Mouse (Mus musculus): ENCODE measurements at regions not wholly inside any gene's neighbourhood (a gene's known extent, or its start where the extent isn't known, plus 50 kb on each side); places are given as distances from the start of the nearest gene placed in this dataset.

GRCm38 (mm10) chr6:84327306-84328029, 266.2 kb downstream of the Cyp26b1 start:
- no peak overlapping the region for H3K9ac ChIP-seq (ENCODE audit: control insufficient read depth, low read depth, low read length, poor library complexity, severe bottlenecking)
- H3K79me2 ChIP-seq (ENCODE audit: control insufficient read depth, insufficient read depth, low read length, poor library complexity) = no peaks in the 10 kb centered on the region
- H3K36me3 ChIP-seq (ENCODE audit: control insufficient read depth in 1 of 2, insufficient read depth in 2 of 2, low read length in 2 of 2) = no peaks in the 10 kb centered on the region
- no peaks in the 10 kb centered on the region for H3K27me3 ChIP-seq (ENCODE audit: control insufficient read depth in 1 of 2, insufficient read depth in 2 of 2, low read length in 2 of 2)
- TF ChIP-seq KAT2A (conservative IDR thresholded peaks at IDR 0.05; ENCODE audit: low read depth, low read length) (no peak), MAZ (IDR thresholded peaks at IDR 0.05; ENCODE audit: low read depth, low read length) (no peak), CTCF (IDR thresholded peaks at IDR 0.05 in 2 of 3, conservative IDR thresholded peaks at IDR 0.05 in 1 of 3; ENCODE audit: control insufficient read depth in 1 of 3, insufficient read depth in 1 of 3, low read depth in 2 of 3, low read length in 3 of 3, poor library complexity in 1 of 3, severe bottlenecking in 1 of 3) (no peak), CHD2 (IDR thresholded peaks at IDR 0.05; ENCODE audit: low read length) (no peak), MXI1 (IDR thresholded peaks at IDR 0.05; ENCODE audit: low read depth, low read length) (no peak), SIN3A (IDR thresholded peaks at IDR 0.05; ENCODE audit: low read length) (no peak), TBP (IDR thresholded peaks at IDR 0.05; ENCODE audit: low read depth, low read length) (no peak), JUND (IDR thresholded peaks at IDR 0.05; ENCODE audit: low read depth, low read length) (no peak), UBTF (IDR thresholded peaks at IDR 0.05; ENCODE audit: borderline replicate concordance, insufficient read depth, low read depth, low read length) (no peak), ETS1 (IDR thresholded peaks at IDR 0.05; ENCODE audit: low read depth, low read length) (no peak), BHLHE40 (IDR thresholded peaks at IDR 0.05; ENCODE audit: borderline replicate concordance, low read depth, low read length) (no peak), POLR2AphosphoS5 (IDR thresholded peaks at IDR 0.05; ENCODE audit: borderline replicate concordance, low read depth, low read length) (no peak), EP300 (IDR thresholded peaks at IDR 0.05; ENCODE audit: low read depth in 1 of 2, low read length in 2 of 2) (no peak), NRF1 (IDR thresholded peaks at IDR 0.05; ENCODE audit: insufficient read depth, low read depth, low read length, poor library complexity, severe bottlenecking) (no peak), ZKSCAN1 (IDR thresholded peaks at IDR 0.05; ENCODE audit: low read depth, low read length) (no peak), TCF12 (IDR thresholded peaks at IDR 0.05; ENCODE audit: low read depth, low read length) (no peak), ZC3H11A (IDR thresholded peaks at IDR 0.05; ENCODE audit: low read depth, low read length) (no peak), HCFC1 (IDR thresholded peaks at IDR 0.05; ENCODE audit: low read depth, low read length) (no peak)
- H3K27ac ChIP-seq (ENCODE audit: control insufficient read depth, low read depth, low read length) = 0 out of 2 replicates have a peak overlapping the region, but pooled peaks have one; percentile 6
- no peak for DNase-seq (ENCODE audit: low read depth, low spot score)
- H3K4me3 ChIP-seq (ENCODE audit: control insufficient read depth in 1 of 2, insufficient read depth in 1 of 2, low read depth in 2 of 2, low read length in 2 of 2) = no peak overlapping the region
- no peaks in the 10 kb centered on the region for H3K4me1 ChIP-seq (ENCODE audit: control insufficient read depth in 1 of 2, insufficient read depth in 2 of 2, low read length in 2 of 2)
- H3K9me3 ChIP-seq (replicated peaks; ENCODE audit: insufficient read depth, low read length) = no peaks in the 10 kb centered on the region

DNA sequence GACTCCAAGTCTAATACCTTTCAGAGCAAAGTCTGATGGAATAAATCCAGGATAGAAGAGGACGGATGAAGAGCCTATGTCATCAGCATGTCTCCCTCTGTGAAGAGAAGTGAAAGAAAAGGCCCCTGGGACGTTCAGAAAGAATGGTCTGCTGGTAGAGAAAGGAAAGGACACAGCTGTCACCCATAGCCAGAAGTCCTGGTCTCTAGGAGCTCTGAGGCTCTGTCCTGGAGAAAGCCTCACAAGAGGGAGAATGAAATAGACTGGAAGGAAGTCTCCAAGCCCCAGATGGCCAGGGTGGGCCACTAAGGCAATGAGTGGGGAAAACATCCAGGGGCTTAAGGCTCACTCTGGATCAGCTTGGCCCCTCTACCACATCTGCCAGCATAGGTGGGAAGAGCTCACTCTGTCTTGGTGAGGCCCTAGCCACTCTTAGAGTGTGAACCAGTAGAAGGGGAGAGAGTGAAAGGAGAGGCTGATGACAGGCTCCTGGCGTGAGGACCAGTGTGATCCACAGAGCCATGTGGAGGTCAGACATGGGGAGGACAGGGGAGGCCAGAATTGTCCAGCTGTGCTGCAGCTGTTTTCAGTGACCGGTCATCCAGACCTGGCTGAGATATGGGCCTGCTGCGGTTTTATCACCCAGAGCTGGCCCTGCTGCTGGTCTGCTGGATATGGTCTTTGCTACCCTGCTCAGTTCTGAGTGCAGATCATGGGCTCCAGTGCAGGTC, 268.2 kb downstream of the Cyp26b1 start:
- Histone ChIP-seq H3K36me3 (ENCODE audit: control insufficient read depth in 1 of 2, insufficient read depth in 2 of 2, low read length in 2 of 2) (no peaks in the 10 kb centered on the region), H3K9ac (ENCODE audit: control insufficient read depth, low read depth, low read length, poor library complexity, severe bottlenecking) (no peak overlapping the region), H3K4me1 (ENCODE audit: control insufficient read depth in 1 of 2, insufficient read depth in 2 of 2, low read length in 2 of 2) (no peaks in the 10 kb centered on the region), H3K4me3 (ENCODE audit: control insufficient read depth in 1 of 2, insufficient read depth in 1 of 2, low read depth in 2 of 2, low read length in 2 of 2) (no peak overlapping the region), H3K27ac (ENCODE audit: control insufficient read depth, low read depth, low read length) (no peak overlapping the region), H3K27me3 (ENCODE audit: control insufficient read depth in 1 of 2, insufficient read depth in 2 of 2, low read length in 2 of 2) (no peaks in the 10 kb centered on the region), H3K79me2 (ENCODE audit: control insufficient read depth, insufficient read depth, low read length, poor library complexity) (no peaks in the 10 kb centered on the region), H3K9me3 (replicated peaks; ENCODE audit: insufficient read depth, low read length) (no peaks in the 10 kb centered on the region)
- DNase-seq (ENCODE audit: low read depth, low spot score) = no peak
- TF ChIP-seq POLR2AphosphoS2 (IDR thresholded peaks at IDR 0.05; ENCODE audit: low read length) (no peak), TAL1 (IDR thresholded peaks at IDR 0.05; ENCODE audit: low read length) (no peak), BHLHE40 (IDR thresholded peaks at IDR 0.05; ENCODE audit: borderline replicate concordance, low read depth, low read length) (no peak), NELFE (IDR thresholded peaks at IDR 0.05; ENCODE audit: low read depth, low read length) (no peak), EP300 (IDR thresholded peaks at IDR 0.05; ENCODE audit: low read depth in 1 of 2, low read length in 2 of 2) (no peak), MAFK (IDR thresholded peaks at IDR 0.05; ENCODE audit: borderline replicate concordance, low read depth, low read length) (no peak), ZKSCAN1 (IDR thresholded peaks at IDR 0.05; ENCODE audit: low read depth, low read length) (no peak)
